Mouse (Mus musculus): ENCODE measurements around the gene Sox15.

GRCm38 (mm10) chr11:69633128-69633866 is 21.8 kb upstream of the Sox15 start:
- TF ChIP-seq CTCF (IDR thresholded peaks at IDR 0.05; ENCODE audit: low read depth) (no peak), EP300 (IDR thresholded peaks at IDR 0.05; ENCODE audit: low read depth) (no peak)
